Mouse (Mus musculus) intestine, postnatal 0 days (tissue): ENCODE results near the gene Tmem170b. TPM values are rescaled to one million over a fixed set of nuclear protein-coding genes. Genes with fewer than 3 reads are reported as not detected.

Experiments used
- ATAC-seq: fragments of 200-750 bp; cut with Nextera tagmentation; 2 replicates; pipeline ENCODE4 v1.8.0; 2017; ENCODE audit warnings: mild to moderate bottlenecking, moderate TSS enrichment, moderate library complexity
- H3K27ac ChIP-seq: fragments of 300-500 bp; sonication (generic); 2 replicates; pipeline ENCODE4 v1.5.1; 2014; ENCODE audit warnings: mild to moderate bottlenecking, low read depth, low read length, moderate library complexity
- H3K27me3 ChIP-seq: fragments of 300-500 bp; sonication (generic); replicated peaks from 2 replicates; pipeline ENCODE4 v1.6.1; 2014; ENCODE audit warnings: low read length, mixed read lengths; ENCODE audit not compliant: control insufficient read depth, insufficient read depth
- H3K36me3 ChIP-seq: fragments of 300-500 bp; sonication (generic); 2 replicates; pipeline ENCODE4 v1.6.1; 2014; ENCODE audit warnings: mild to moderate bottlenecking, moderate library complexity; ENCODE audit not compliant: control insufficient read depth, insufficient read depth
- H3K4me1 ChIP-seq: fragments of 300-500 bp; sonication (generic); replicated peaks from 2 replicates; pipeline ENCODE4 v1.6.1; 2014; ENCODE audit warnings: antibody characterized with exemption, low read length, mixed read lengths; ENCODE audit not compliant: control insufficient read depth, insufficient read depth
- H3K4me2 ChIP-seq: fragments of 300-500 bp; sonication (generic); replicated peaks from 2 replicates; pipeline ENCODE4 v1.6.1; 2014; ENCODE audit warnings: low read depth, mild to moderate bottlenecking, moderate library complexity
- H3K4me3 ChIP-seq: fragments of 300-500 bp; sonication (generic); 2 replicates; pipeline ENCODE4 v1.5.1; 2014; ENCODE audit warnings: low read depth, low read length
- H3K9ac ChIP-seq: fragments of 300-500 bp; sonication (generic); 2 replicates; pipeline ENCODE4 v1.6.1; 2014; ENCODE audit warnings: mild to moderate bottlenecking, low read depth, low read length
- H3K9me3 ChIP-seq: fragments of 300-500 bp; sonication (generic); 2 replicates; pipeline ENCODE4 v1.6.1; 2016; ENCODE audit warnings: mixed run types; ENCODE audit not compliant: control insufficient read depth
- CTCF ChIP-seq: sonication (generic); IDR thresholded peaks from 2 replicates; pipeline ENCODE4 v1.5.1; 2016; ENCODE audit warnings: low read depth, mild to moderate bottlenecking, control low read depth, antibody characterized with exemption, moderate library complexity
- WGBS: fragments of 180-500 bp; shearing (Covaris S2); extraction: QIAGEN DNeasy Blood & Tissue Kit; methylation state at CpG from one replicate; pipeline ENCODE4 v1.1.7; 2014; 5-methylcytosine and 5-hydroxymethylcytosine counted together
- polyA plus RNA-seq: library from polyadenylated mRNA; unstranded; fragments of >200 nt; fragmentation: Nextera tagmentation; extraction: Ambion mirVana; gene quantifications from 2 replicates; pipeline ENCODE4 v1.2.1, GENCODE M21; 2015

The Tmem170b gene
- polyA plus RNA-seq: 7.7 and 8.9 TPM in 2 replicates

DNA sequence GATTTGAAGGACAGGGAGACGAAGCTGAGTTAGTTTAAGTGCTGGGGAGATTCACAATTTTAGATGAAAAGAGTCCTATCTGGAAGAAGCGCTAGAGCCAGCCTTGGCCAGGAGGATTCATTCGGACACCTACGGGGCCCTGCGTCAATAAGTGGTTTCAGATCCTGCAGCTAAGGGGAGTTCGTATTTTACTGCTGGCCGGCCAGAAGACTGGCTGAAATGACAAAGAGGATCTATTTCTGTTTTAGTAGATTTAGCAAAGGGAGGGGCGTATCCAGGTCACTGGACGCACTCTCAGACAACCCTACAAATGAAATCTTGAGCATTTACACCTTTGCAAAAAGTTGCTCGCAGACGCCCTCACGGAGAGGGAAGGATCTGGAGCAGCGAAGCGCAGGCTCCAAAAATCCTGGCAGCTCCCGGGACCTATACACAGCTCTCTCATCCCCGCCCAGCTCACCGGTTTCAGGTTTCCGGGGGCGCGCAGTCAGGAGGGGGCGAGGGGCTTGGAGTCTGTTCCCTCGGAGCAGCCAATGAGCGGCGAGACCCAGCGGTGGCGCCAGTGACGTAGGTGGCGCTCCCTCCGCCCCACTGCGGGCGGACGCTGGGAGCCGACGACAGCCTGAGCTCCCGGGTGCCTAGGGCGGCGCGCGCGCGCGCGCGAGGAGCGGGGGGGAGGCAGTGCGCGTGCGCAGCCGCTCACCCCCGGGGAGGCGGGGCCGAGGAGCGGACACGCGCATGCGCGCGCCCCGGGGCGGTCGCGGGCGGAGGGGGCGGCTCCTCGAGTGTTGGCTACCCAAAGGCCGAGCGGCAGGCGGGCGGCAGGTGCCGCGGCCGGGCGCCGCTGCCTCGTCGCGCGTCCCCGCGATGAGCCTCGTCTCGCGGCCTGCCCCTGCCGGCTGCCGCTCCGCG, at the start of gene Tmem170b:
Tmem170b (plus strand) TSS at position 809 of the 912 bp plus-strand sequence.
- Histone ChIP-seq H3K4me2 (peak within 1 kb of the TSS; percentile 87), H3K27me3 (no peaks in the 10 kb centered on the region), H3K9me3 (no peaks in the 10 kb centered on the region), H3K27ac (peak within 1 kb of the TSS; percentile 99), H3K9ac (peak within 1 kb of the TSS; percentile 96), H3K4me1 (0 out of 2 replicates have a peak, but pooled peaks cover 3% of the 10 kb centered on the region), H3K36me3 (no peaks in the 10 kb centered on the region), H3K4me3 (peak within 1 kb of the TSS; percentile 92)
- peak; percentile 95 for ATAC-seq
- WGBS: under 1% methylated on average over 59 of the region's 87 CpGs
- no peak for TF ChIP-seq CTCF

GRCm38 (mm10) chr13:41561024-41561423, 44.7 kb upstream of the Tmem170b start:
- H3K36me3 ChIP-seq: no peaks in the 10 kb centered on the region
- no peak overlapping the region for H3K4me3 ChIP-seq
- no peak overlapping the region for H3K9ac ChIP-seq
- no peak for TF ChIP-seq CTCF
- H3K4me2 ChIP-seq: no peak overlapping the region
- no peaks in the 10 kb centered on the region for H3K27me3 ChIP-seq
- no peak for ATAC-seq
- H3K4me1 ChIP-seq: no peaks in the 10 kb centered on the region
- 84% methylated on average over 4 of the region's 4 CpGs for WGBS
- no peak overlapping the region for H3K27ac ChIP-seq
- no peaks in the 10 kb centered on the region for H3K9me3 ChIP-seq

DNA sequence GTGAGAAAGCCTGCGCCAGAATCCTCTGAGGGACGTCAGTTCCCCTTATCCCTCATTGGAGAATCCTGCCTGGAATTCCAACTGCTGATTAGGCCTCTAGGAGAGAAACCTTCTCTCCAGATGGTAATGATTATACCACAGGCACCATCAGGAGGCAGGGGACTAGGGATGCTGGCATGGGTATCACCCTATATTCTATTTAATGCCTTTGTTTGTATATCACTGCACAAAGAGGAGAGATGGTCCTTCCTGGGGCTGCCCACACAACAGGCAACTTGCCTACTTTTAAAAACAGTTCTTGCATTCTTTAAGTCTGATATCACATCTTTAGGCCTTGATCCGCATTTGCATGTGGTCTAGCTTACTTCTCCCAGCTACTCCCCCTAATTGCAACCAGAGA, 37.3 kb upstream of the Tmem170b start:
- no peaks in the 10 kb centered on the region for H3K27me3 ChIP-seq
- no peak for TF ChIP-seq CTCF
- WGBS: 88% methylated on average over 3 of the region's 3 CpGs
- no peaks in the 10 kb centered on the region for H3K9me3 ChIP-seq
- no peak overlapping the region for H3K27ac ChIP-seq
- no peak for ATAC-seq
- H3K36me3 ChIP-seq: no peaks in the 10 kb centered on the region
- H3K4me1 ChIP-seq: no peaks in the 10 kb centered on the region
- H3K4me3 ChIP-seq: no peak overlapping the region
- H3K9ac ChIP-seq: no peak overlapping the region
- no peak overlapping the region for H3K4me2 ChIP-seq

DNA sequence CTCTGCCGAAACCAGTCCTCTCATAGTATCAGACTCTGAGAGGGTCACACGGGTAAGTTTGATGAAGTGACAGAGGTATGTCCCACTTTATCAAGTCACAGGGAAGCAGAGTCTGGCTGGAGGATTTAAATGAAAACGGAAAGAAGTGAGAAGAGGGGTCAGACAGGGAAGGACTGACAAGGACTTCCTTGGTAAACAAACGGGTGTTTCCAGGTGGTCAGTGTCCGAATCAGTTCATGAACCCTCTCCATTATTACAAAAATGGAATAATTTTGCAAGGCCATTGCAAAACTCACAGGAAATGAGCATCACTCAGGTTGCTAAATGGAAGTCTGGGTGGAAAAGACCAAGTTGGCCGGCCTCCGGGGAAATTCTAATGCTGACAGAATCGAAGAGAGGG, 36.8 kb upstream of the Tmem170b start:
- H3K27me3 ChIP-seq: no peaks in the 10 kb centered on the region
- no peaks in the 10 kb centered on the region for H3K9me3 ChIP-seq
- no peak for TF ChIP-seq CTCF
- 78% methylated on average over 8 of the region's 8 CpGs for WGBS
- no peak overlapping the region for H3K4me3 ChIP-seq
- no peak overlapping the region for H3K4me2 ChIP-seq
- H3K36me3 ChIP-seq: no peaks in the 10 kb centered on the region
- no peak overlapping the region for H3K9ac ChIP-seq
- H3K4me1 ChIP-seq: no peaks in the 10 kb centered on the region
- H3K27ac ChIP-seq: no peak overlapping the region
- ATAC-seq: no peak

- Histone ChIP-seq H3K27me3 (no peaks in the 10 kb centered on the region), H3K4me1 (no peaks in the 10 kb centered on the region), H3K9ac (no peak overlapping the region), H3K9me3 (no peaks in the 10 kb centered on the region), H3K36me3 (no peaks in the 10 kb centered on the region), H3K27ac (no peak overlapping the region), H3K4me3 (no peak overlapping the region), H3K4me2 (no peak overlapping the region)
- no peak for TF ChIP-seq CTCF
- no peak for ATAC-seq
- WGBS: 73% methylated on average over 3 of the region's 3 CpGs
These were observed 35.9 kb upstream of the Tmem170b start for GRCm38 (mm10) chr13:41569776-41570175.

GRCm38 (mm10) chr13:41571368-41572350, 34.0 kb upstream of the Tmem170b start:
- Histone ChIP-seq H3K27me3 (no peaks in the 10 kb centered on the region), H3K9me3 (0 out of 2 replicates have a peak, but pooled peaks cover 2% of the 10 kb centered on the region), H3K4me1 (no peaks in the 10 kb centered on the region), H3K27ac (no peak overlapping the region), H3K36me3 (no peaks in the 10 kb centered on the region), H3K4me3 (no peak overlapping the region), H3K9ac (no peak overlapping the region), H3K4me2 (no peak overlapping the region)
- peak; percentile 99 for TF ChIP-seq CTCF
- ATAC-seq: peak; percentile 33; the same call in 1 of the 2 replicates
- 52% methylated on average over 13 of the region's 13 CpGs for WGBS
